Mouse (Mus musculus): Measurements from ENCODE around the gene Utp20. TPM values are rescaled to one million over a fixed set of nuclear protein-coding genes. Genes with fewer than 3 reads are reported as not detected.
A peak's percentile ranks its signal among the peaks of the same experiment; 100 is the strongest.

Gene Utp20
- polyA plus RNA-seq, 1 experiment from 2014 or later = 4.7 TPM

DNA sequence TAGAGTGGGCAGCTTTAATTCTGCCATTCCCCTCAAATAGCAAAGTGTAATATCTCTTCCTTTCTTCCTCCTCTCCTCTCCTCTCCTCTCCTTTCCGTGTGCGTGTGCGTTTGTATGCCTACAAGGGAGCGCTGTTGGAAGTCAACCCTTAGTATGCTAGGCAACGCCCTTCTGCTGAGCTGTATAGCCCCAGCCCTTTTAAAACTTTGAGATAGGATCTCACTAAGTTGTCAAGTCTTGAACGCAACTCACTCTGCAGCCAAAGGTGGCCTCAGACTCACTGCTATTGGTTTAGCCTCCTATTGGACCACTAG lies 94.3 kb downstream of the Utp20 start:
- H3K9ac ChIP-seq (ENCODE audit: low read depth, low read length) = peak overlapping the region; percentile 90
- peak; percentile 37; the same call in 1 of the 2 replicates for ATAC-seq (ENCODE audit: low read depth)
- peaks cover 11% of the 10 kb centered on the region for H3K4me1 ChIP-seq (ENCODE audit: control insufficient read depth, low read depth, low read length)

DNA sequence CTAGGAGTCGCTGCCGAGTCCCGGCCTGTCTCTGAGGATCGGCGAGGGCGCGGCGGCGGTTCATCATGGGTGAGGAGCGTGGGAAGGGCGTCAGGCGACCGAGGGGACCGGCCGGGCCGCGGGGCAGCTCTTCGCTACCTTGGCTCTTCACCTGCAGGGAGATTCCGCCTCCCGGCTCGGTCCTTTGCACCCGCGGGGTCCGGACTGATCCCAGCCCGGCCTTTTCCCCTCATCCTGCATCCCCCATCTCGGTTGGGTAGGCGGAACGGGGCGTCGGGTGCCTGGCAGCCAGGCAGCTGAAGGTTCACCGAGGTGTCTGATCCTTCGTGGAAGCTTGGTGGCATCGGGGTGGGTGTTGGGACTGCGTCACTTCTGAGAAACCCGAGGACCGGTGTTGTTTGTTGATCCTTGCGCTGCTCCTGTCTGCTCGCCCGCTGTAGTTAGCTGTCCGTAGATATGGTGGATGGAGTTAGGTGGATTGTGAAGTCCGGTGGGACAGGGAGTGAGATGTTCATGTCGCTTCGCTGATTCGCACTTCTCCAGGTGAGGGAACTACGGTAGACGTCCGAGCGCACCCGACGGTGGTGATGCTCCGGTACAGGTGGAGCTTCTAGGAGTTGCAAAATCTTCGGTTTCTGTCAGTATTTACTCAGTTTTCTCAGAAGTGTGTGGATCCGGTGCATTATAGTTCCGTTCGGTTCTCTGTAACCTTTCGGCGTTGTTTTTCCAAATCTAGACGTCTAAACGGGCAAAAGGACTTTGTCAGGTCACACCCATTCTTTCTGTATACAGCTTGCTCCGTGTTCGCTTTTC lies 94.9 kb downstream of the Utp20 start:
- peaks cover 11% of the 10 kb centered on the region for H3K4me1 ChIP-seq (ENCODE audit: control insufficient read depth, low read depth, low read length)
- H3K4me2 ChIP-seq (ENCODE audit: low read depth, low read length) = peak overlapping the region; percentile 90
- H3K36me3 ChIP-seq (ENCODE audit: control insufficient read depth, insufficient read depth) = no peaks in the 10 kb centered on the region
- WGBS (ENCODE audit: insufficient replicate concordance) = under 1% methylated on average over 61 of the region's 61 CpGs
- peak; percentile 8; the same call in 1 of the 2 replicates for ATAC-seq (ENCODE audit: low read depth)
- H3K9ac ChIP-seq (ENCODE audit: low read depth, low read length) = peak overlapping the region; percentile 90
- H3K9me3 ChIP-seq (replicated peaks; ENCODE audit: control insufficient read depth, low read length) = no peaks in the 10 kb centered on the region
- peak overlapping the region; percentile 76 for H3K27ac ChIP-seq (ENCODE audit: low read length)
- peak overlapping the region; percentile 88 for H3K4me3 ChIP-seq (ENCODE audit: low read depth, low read length)
- H3K27me3 ChIP-seq (ENCODE audit: control insufficient read depth, insufficient read depth, low read depth, low read length) = no peaks in the 10 kb centered on the region

More for the DNA sequence above, 94.3 kb downstream of the Utp20 start:
- peak overlapping the region; percentile 90 for H3K4me2 ChIP-seq (ENCODE audit: low read depth, low read length)
- WGBS (ENCODE audit: insufficient replicate concordance) = 5% methylated on average over 6 of the region's 6 CpGs
- no peaks in the 10 kb centered on the region for H3K27me3 ChIP-seq (ENCODE audit: control insufficient read depth, insufficient read depth, low read depth, low read length)
- H3K4me3 ChIP-seq (ENCODE audit: low read depth, low read length) = peak overlapping the region; percentile 88
- no peaks in the 10 kb centered on the region for H3K9me3 ChIP-seq (replicated peaks; ENCODE audit: control insufficient read depth, low read length)
- peak overlapping the region; percentile 76; the same call in 1 of the 2 replicates for H3K27ac ChIP-seq (ENCODE audit: low read length)
- H3K36me3 ChIP-seq (ENCODE audit: control insufficient read depth, insufficient read depth) = peaks cover 1% of the 10 kb centered on the region; the same call in 1 of the 2 replicates

DNA sequence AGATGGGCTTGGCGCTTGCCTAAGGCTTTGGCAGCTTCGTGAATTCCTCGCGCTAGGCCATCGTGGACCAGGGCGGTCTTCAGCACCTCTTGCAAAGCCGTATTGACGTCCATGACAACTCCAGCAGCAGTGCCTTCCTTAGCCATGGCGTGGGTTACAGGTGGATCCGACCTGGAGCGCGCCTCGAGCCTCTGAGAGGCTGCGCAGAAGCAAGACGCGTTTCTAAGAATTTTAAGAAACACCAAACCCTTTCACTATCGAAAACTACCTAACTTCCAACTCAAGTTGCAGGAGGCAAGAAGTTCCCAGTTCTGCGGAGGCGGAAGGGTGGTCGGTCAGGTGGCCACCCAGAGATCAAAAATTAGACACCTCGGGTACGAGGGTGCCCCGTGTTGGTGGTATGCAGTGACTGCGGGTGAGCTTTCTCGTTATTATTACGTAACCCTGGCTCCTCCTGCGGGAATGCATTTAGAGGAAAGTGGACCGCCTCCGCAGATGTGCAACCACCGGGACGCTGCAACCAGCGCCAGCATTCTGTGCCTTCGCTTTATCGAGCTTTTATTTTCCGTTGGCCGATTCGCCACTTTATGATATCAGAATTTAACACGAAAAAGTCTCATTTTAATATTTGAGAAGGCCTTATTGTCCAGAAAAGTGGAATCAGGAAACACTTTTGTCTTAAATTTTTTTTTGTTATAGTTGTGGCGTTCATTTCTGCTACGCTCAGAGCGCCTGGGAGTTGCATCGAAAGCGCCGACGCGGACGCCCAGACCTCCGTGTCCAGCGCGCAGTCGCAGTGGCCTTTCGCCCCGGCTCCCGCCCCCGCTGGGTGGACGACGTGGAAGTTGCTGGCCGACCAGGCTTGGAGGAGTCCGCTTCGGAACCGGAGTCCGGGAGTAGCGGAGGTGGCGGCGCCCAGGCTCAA lies 95.8 kb downstream of the Utp20 start, which contains the start of gene Arl1:
TSS of gene Arl1 (plus strand) at position 288 of the 925 bp plus-strand sequence.
- under 1% methylated on average over 65 of the region's 65 CpGs for WGBS (ENCODE audit: insufficient replicate concordance)
- peak within 1 kb of the TSS; percentile 79 for H3K27ac ChIP-seq (ENCODE audit: low read length)
- H3K4me2 ChIP-seq (ENCODE audit: low read depth, low read length) = peak within 1 kb of the TSS; percentile 90
- H3K4me3 ChIP-seq (ENCODE audit: low read depth, low read length) = peak within 1 kb of the TSS; percentile 88
- H3K27me3 ChIP-seq (ENCODE audit: control insufficient read depth, insufficient read depth, low read depth, low read length) = no peaks in the 10 kb centered on the region
- peaks cover 11% of the 10 kb centered on the region for H3K4me1 ChIP-seq (ENCODE audit: control insufficient read depth, low read depth, low read length)
- H3K9me3 ChIP-seq (replicated peaks; ENCODE audit: control insufficient read depth, low read length) = no peaks in the 10 kb centered on the region
- peak within 1 kb of the TSS; percentile 90 for H3K9ac ChIP-seq (ENCODE audit: low read depth, low read length)
- H3K36me3 ChIP-seq (ENCODE audit: control insufficient read depth, insufficient read depth) = no peaks in the 10 kb centered on the region
- peak; percentile 91 for ATAC-seq (ENCODE audit: low read depth)

DNA sequence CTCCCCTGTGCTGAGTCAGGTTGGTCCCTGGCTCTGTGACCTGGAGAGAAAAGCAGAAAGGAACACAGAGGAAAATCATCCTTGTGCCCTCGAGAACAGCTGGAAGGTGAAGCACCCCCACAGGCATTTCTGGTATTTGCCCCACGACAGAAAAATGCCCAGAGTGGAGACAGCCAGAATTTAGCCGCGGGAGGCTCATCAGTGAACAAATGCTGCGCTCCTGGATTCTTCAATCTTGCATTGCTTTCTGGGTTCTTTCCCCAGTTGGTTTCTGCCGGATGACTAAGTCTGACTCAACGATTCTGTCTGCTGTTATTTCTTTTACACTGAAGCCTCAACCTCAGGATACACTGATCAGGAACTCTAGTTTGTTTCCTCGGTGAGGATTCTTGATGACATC lies 98.4 kb downstream of the Utp20 start:
- Histone ChIP-seq H3K9ac (ENCODE audit: low read depth, low read length) (no peak overlapping the region), H3K9me3 (replicated peaks; ENCODE audit: control insufficient read depth, low read length) (no peaks in the 10 kb centered on the region), H3K27ac (ENCODE audit: low read length) (no peak overlapping the region), H3K4me2 (ENCODE audit: low read depth, low read length) (no peak overlapping the region), H3K27me3 (ENCODE audit: control insufficient read depth, insufficient read depth, low read depth, low read length) (no peaks in the 10 kb centered on the region), H3K4me3 (ENCODE audit: low read depth, low read length) (no peak overlapping the region), H3K4me1 (ENCODE audit: control insufficient read depth, low read depth, low read length) (peaks cover 11% of the 10 kb centered on the region), H3K36me3 (ENCODE audit: control insufficient read depth, insufficient read depth) (no peaks in the 10 kb centered on the region)
- 53% methylated on average over 8 of the region's 8 CpGs for WGBS (ENCODE audit: insufficient replicate concordance)
- no peak for ATAC-seq (ENCODE audit: low read depth)

GRCm38 (mm10) chr10:88727128-88727527 lies 99.5 kb downstream of the Utp20 start:
- Histone ChIP-seq H3K27ac (ENCODE audit: low read length) (no peak overlapping the region), H3K9ac (ENCODE audit: low read depth, low read length) (no peak overlapping the region), H3K4me2 (ENCODE audit: low read depth, low read length) (no peak overlapping the region), H3K27me3 (ENCODE audit: control insufficient read depth, insufficient read depth, low read depth, low read length) (no peaks in the 10 kb centered on the region), H3K4me1 (ENCODE audit: control insufficient read depth, low read depth, low read length) (peaks cover 5% of the 10 kb centered on the region), H3K9me3 (replicated peaks; ENCODE audit: control insufficient read depth, low read length) (no peaks in the 10 kb centered on the region), H3K4me3 (ENCODE audit: low read depth, low read length) (no peak overlapping the region), H3K36me3 (ENCODE audit: control insufficient read depth, insufficient read depth) (no peaks in the 10 kb centered on the region)
- 29% methylated on average over 1 of the region's 1 CpGs for WGBS (ENCODE audit: insufficient replicate concordance)
- ATAC-seq (ENCODE audit: low read depth) = no peak

GRCm38 (mm10) chr10:88725343-88725742 lies 101.3 kb downstream of the Utp20 start:
- Histone ChIP-seq H3K4me2 (ENCODE audit: low read depth, low read length) (no peak overlapping the region), H3K27me3 (ENCODE audit: control insufficient read depth, insufficient read depth, low read depth, low read length) (no peaks in the 10 kb centered on the region), H3K36me3 (ENCODE audit: control insufficient read depth, insufficient read depth) (no peaks in the 10 kb centered on the region), H3K9ac (ENCODE audit: low read depth, low read length) (no peak overlapping the region), H3K4me3 (ENCODE audit: low read depth, low read length) (no peak overlapping the region), H3K27ac (ENCODE audit: low read length) (no peak overlapping the region), H3K4me1 (ENCODE audit: control insufficient read depth, low read depth, low read length) (peaks cover 2% of the 10 kb centered on the region; the same call in 1 of the 2 replicates), H3K9me3 (replicated peaks; ENCODE audit: control insufficient read depth, low read length) (no peaks in the 10 kb centered on the region)
- no peak for ATAC-seq (ENCODE audit: low read depth)
- 45% methylated on average over 2 of the region's 2 CpGs for WGBS (ENCODE audit: insufficient replicate concordance)

GRCm38 (mm10) chr10:88719618-88720017 lies 107.0 kb downstream of the Utp20 start:
- WGBS (ENCODE audit: insufficient replicate concordance) = 50% methylated on average over 1 of the region's 1 CpGs
- ATAC-seq (ENCODE audit: low read depth) = no peak
- H3K27me3 ChIP-seq (ENCODE audit: control insufficient read depth, insufficient read depth, low read depth, low read length) = no peaks in the 10 kb centered on the region

GRCm38 (mm10) chr10:88717756-88718025 lies 108.9 kb downstream of the Utp20 start:
- H3K27me3 ChIP-seq (ENCODE audit: control insufficient read depth, insufficient read depth, low read depth, low read length) = no peaks in the 10 kb centered on the region
- no peak overlapping the region for H3K4me2 ChIP-seq (ENCODE audit: low read depth, low read length)
- WGBS (ENCODE audit: insufficient replicate concordance) = 44% methylated on average over 2 of the region's 2 CpGs
- H3K4me1 ChIP-seq (ENCODE audit: control insufficient read depth, low read depth, low read length) = no peaks in the 10 kb centered on the region
- no peaks in the 10 kb centered on the region for H3K36me3 ChIP-seq (ENCODE audit: control insufficient read depth, insufficient read depth)
- no peak overlapping the region for H3K4me3 ChIP-seq (ENCODE audit: low read depth, low read length)
- no peak overlapping the region for H3K9ac ChIP-seq (ENCODE audit: low read depth, low read length)
- no peak overlapping the region for H3K27ac ChIP-seq (ENCODE audit: low read length)
- H3K9me3 ChIP-seq (replicated peaks; ENCODE audit: control insufficient read depth, low read length) = no peaks in the 10 kb centered on the region
- no peak for ATAC-seq (ENCODE audit: low read depth)

More at GRCm38 (mm10) chr10:88719618-88720017, 107.0 kb downstream of the Utp20 start:
- Histone ChIP-seq H3K4me1 (ENCODE audit: control insufficient read depth, low read depth, low read length) (no peaks in the 10 kb centered on the region), H3K9me3 (replicated peaks; ENCODE audit: control insufficient read depth, low read length) (no peaks in the 10 kb centered on the region), H3K9ac (ENCODE audit: low read depth, low read length) (no peak overlapping the region), H3K4me2 (ENCODE audit: low read depth, low read length) (no peak overlapping the region), H3K27ac (ENCODE audit: low read length) (no peak overlapping the region), H3K36me3 (ENCODE audit: control insufficient read depth, insufficient read depth) (no peaks in the 10 kb centered on the region), H3K4me3 (ENCODE audit: low read depth, low read length) (no peak overlapping the region)
